Mouse (Mus musculus) inflammation-experienced regulatory T-cells (primary cell): ENCODE results near the gene Gm21863. TPM values are rescaled to one million over a fixed set of nuclear protein-coding genes. Genes with fewer than 3 reads are reported as not detected.

Source experiments
- polyA plus RNA-seq, 2 experiments: library from polyadenylated mRNA; unstranded; fragments of 100-300 nt; shearing (Covaris generic); gene quantifications; one replicate each; pipeline ENCODE4 v1.2.1; 2017

Gm21863 gene
- not detected for polyA plus RNA-seq

GRCm38 (mm10) chr12:19953869-19954555 is at the start of gene Gm21863:
TSS of gene Gm21863 (plus strand) at chr12:19954505.

